Mouse (Mus musculus) liver, embryonic 14.5 days (tissue): ENCODE measurements around the gene Nxpe4.

Experiments used
- CTCF ChIP-seq: IDR thresholded peaks from 2 replicates; pipeline ENCODE4 v1.5.1; 2016; ENCODE audit warnings: antibody characterized with exemption, low read depth, control low read depth
- EP300 ChIP-seq: IDR thresholded peaks from 2 replicates; pipeline ENCODE4 v1.6.1; 2016; ENCODE audit warnings: antibody characterized with exemption, low read depth

- TF ChIP-seq CTCF (peak; percentile 88), EP300 (no peak)
Observed at GRCm38 (mm10) chr9:48238153-48238755, 76.4 kb downstream of the Nxpe4 start.
